Mouse (Mus musculus): ENCODE measurements around the gene Bcl2. TPM values are rescaled to one million over a fixed set of nuclear protein-coding genes. Genes with fewer than 3 reads are reported as not detected.

Gene Bcl2
- total and polyA plus RNA-seq, 3 experiments: 4.5 to 13.6 (median 8.7) TPM

GRCm38 (mm10) chr1:106602941-106603340, 111.1 kb downstream of the Bcl2 start:
- no peak for TF ChIP-seq RCOR1 (conservative IDR thresholded peaks at IDR 0.05; ENCODE audit: low read depth, low read length)
- no peak for TF ChIP-seq CHD2 (IDR thresholded peaks at IDR 0.05; ENCODE audit: low read length)
- no peak for TF ChIP-seq ELF1 (IDR thresholded peaks at IDR 0.05; ENCODE audit: low read depth, low read length)
- no peak for TF ChIP-seq SIN3A (IDR thresholded peaks at IDR 0.05; ENCODE audit: low read length)
- TF ChIP-seq ZKSCAN1 (IDR thresholded peaks at IDR 0.05; ENCODE audit: borderline replicate concordance, low read depth, low read length): no peak
- TF ChIP-seq HCFC1 (IDR thresholded peaks at IDR 0.05; ENCODE audit: low read depth, low read length): no peak
- no peak for TF ChIP-seq ETS1 (conservative IDR thresholded peaks at IDR 0.05; ENCODE audit: low read depth, low read length)
- TF ChIP-seq UBTF (IDR thresholded peaks at IDR 0.05; ENCODE audit: low read depth, low read length): no peak
- no peak for TF ChIP-seq CTCF (conservative IDR thresholded peaks at IDR 0.05 in 1 of 2, IDR thresholded peaks at IDR 0.05 in 1 of 2; ENCODE audit: low read depth in 2 of 2, low read length in 2 of 2)
- no peak for TF ChIP-seq JUND (conservative IDR thresholded peaks at IDR 0.05; ENCODE audit: low read depth, low read length)
- no peak overlapping the region for H3K4me2 ChIP-seq (ENCODE audit: insufficient read depth, low read depth, poor library complexity, severe bottlenecking)

GRCm38 (mm10) chr1:106602536-106602935, 111.5 kb downstream of the Bcl2 start:
- H3K4me2 ChIP-seq (ENCODE audit: insufficient read depth, low read depth, poor library complexity, severe bottlenecking): no peak overlapping the region
- TF ChIP-seq TBP (conservative IDR thresholded peaks at IDR 0.05; ENCODE audit: low read depth, low read length): no peak
- TF ChIP-seq MAZ (IDR thresholded peaks at IDR 0.05; ENCODE audit: low read depth, low read length): no peak
- no peak for TF ChIP-seq MAFK (IDR thresholded peaks at IDR 0.05; ENCODE audit: insufficient replicate concordance, low read length)
- no peak for TF ChIP-seq NELFE (IDR thresholded peaks at IDR 0.05; ENCODE audit: low read depth, low read length)
- TF ChIP-seq IRF4 (IDR thresholded peaks at IDR 0.05; ENCODE audit: low read depth, low read length): no peak
- no peak for TF ChIP-seq SIN3A (IDR thresholded peaks at IDR 0.05; ENCODE audit: low read length)
- H3K36me3 ChIP-seq (replicated peaks in 1 of 2; ENCODE audit: control insufficient read depth in 1 of 2, insufficient read depth in 1 of 2, low read length in 1 of 2): peaks cover 0 to 2% of the 10 kb centered on the region in 2 experiments
- in situ Hi-C loops (cut with MboI; ENCODE audit: low pct_ligation_motif_present, low pct_unique_long_range_greater_than_20kb, low sequenced_read_pairs): no loop called here
- H3K4me1 ChIP-seq (ENCODE audit: control insufficient read depth in 1 of 2, insufficient read depth in 2 of 2): peaks cover 3 to 27% of the 10 kb centered on the region in 2 experiments; a peak in 3 of 4 replicates
- DNase-seq (ENCODE audit: extremely low read depth): no peak
- no peak overlapping the region for H3K9ac ChIP-seq (ENCODE audit: insufficient read depth, low read depth)
- no peaks in the 10 kb centered on the region for H3K27me3 ChIP-seq (replicated peaks)
- no peaks in the 10 kb centered on the region for H3K9me3 ChIP-seq (replicated peaks; ENCODE audit: low read length)
- no peak overlapping the region for H3K27ac ChIP-seq (ENCODE audit: insufficient read depth, low read depth)
- dilution Hi-C loops (cut with MboI; ENCODE audit: extremely low pct_ligation_motif_present, extremely low pct_unique_long_range_greater_than_20kb, low sequenced_read_pairs): no loop called here
- H3K4me3 ChIP-seq (replicated peaks in 1 of 3; ENCODE audit: low read depth in 2 of 3, low read length in 2 of 3, poor library complexity in 1 of 3): no peak overlapping the region
- no peaks in the 10 kb centered on the region; the same call in 1 of the 2 replicates for H3K79me2 ChIP-seq (replicated peaks; ENCODE audit: control insufficient read depth, extremely low read depth, insufficient read depth, poor library complexity, severe bottlenecking)

More at GRCm38 (mm10) chr1:106602941-106603340, 111.1 kb downstream of the Bcl2 start:
- Histone ChIP-seq H3K9me3 (replicated peaks; ENCODE audit: low read length) (no peaks in the 10 kb centered on the region), H3K79me2 (replicated peaks; ENCODE audit: control insufficient read depth, extremely low read depth, insufficient read depth, poor library complexity, severe bottlenecking) (no peaks in the 10 kb centered on the region; the same call in 1 of the 2 replicates), H3K9ac (ENCODE audit: insufficient read depth, low read depth) (no peak overlapping the region), H3K4me3 (replicated peaks in 1 of 3; ENCODE audit: low read depth in 2 of 3, low read length in 2 of 3, poor library complexity in 1 of 3) (no peak overlapping the region), H3K27me3 (replicated peaks) (no peaks in the 10 kb centered on the region), H3K27ac (ENCODE audit: insufficient read depth, low read depth) (no peak overlapping the region), H3K4me1 (ENCODE audit: control insufficient read depth in 1 of 2, insufficient read depth in 2 of 2) (peaks cover 3 to 23% of the 10 kb centered on the region in 2 experiments; a peak in 3 of 4 replicates), H3K36me3 (replicated peaks in 1 of 2; ENCODE audit: control insufficient read depth in 1 of 2, insufficient read depth in 1 of 2, low read length in 1 of 2) (peaks cover 0 to 2% of the 10 kb centered on the region in 2 experiments)
- in situ Hi-C loops (cut with MboI; ENCODE audit: low pct_ligation_motif_present, low pct_unique_long_range_greater_than_20kb, low sequenced_read_pairs): no loop called here
- DNase-seq (ENCODE audit: extremely low read depth): no peak
- dilution Hi-C loops (cut with MboI; ENCODE audit: extremely low pct_ligation_motif_present, extremely low pct_unique_long_range_greater_than_20kb, low sequenced_read_pairs): no loop called here
